Mouse (Mus musculus) layer of hippocampus, postnatal 25 days (tissue): ENCODE results near the gene Capsl. TPM values are rescaled to one million over a fixed set of nuclear protein-coding genes. Genes with fewer than 3 reads are reported as not detected.
A peak's percentile ranks its signal among the peaks of the same experiment; 100 is the strongest.

Experiments used
- DNase-seq, 2 experiments: peaks; one replicate each; pipeline ENCODE4 v3.0.0; 2022; ENCODE audit warnings: mixed read lengths in 2 of 2, low spot score in 1 of 2; ENCODE audit errors: extremely low spot score in 1 of 2
- total RNA-seq, 2 experiments: library from RNA; stranded (reverse); gene quantifications; 2 replicates each; pipeline ENCODE4 v1.2.3; 2021

Capsl gene
- 1 to 10 TPM; 2.3 to 2.5 TPM for total RNA-seq

- peak; percentile 50 to 87 for DNase-seq
Measured at GRCm38 (mm10) chr15:9435534-9436180, at the start of gene Capsl. Capsl (plus strand) TSS chr15:9436028.

GRCm38 (mm10) chr15:9409475-9409874, 26.4 kb upstream of the Capsl start:
- no peak for DNase-seq

GRCm38 (mm10) chr15:9421163-9421562, 14.7 kb upstream of the Capsl start:
- no peak for DNase-seq

GRCm38 (mm10) chr15:9427849-9428248, 8.0 kb upstream of the Capsl start:
- DNase-seq = no peak

- no peak for DNase-seq
Measured at GRCm38 (mm10) chr15:9429843-9430242, 6.0 kb upstream of the Capsl start.

- no peak for DNase-seq
Measured at GRCm38 (mm10) chr15:9451999-9452398, 16.2 kb downstream of the Capsl start.

GRCm38 (mm10) chr15:9452842-9453241, 17.0 kb downstream of the Capsl start:
- no peak for DNase-seq

- no peak for DNase-seq
Measured at GRCm38 (mm10) chr15:9454198-9454597, 18.4 kb downstream of the Capsl start.

GRCm38 (mm10) chr15:9455241-9455640, 19.4 kb downstream of the Capsl start:
- DNase-seq = peak in 1 of 2 experiments; percentile 42

GRCm38 (mm10) chr15:9463521-9464027, 27.7 kb downstream of the Capsl start:
- DNase-seq = no peak

- no peak for DNase-seq
Measured at GRCm38 (mm10) chr15:9464039-9464438, 28.2 kb downstream of the Capsl start.

GRCm38 (mm10) chr15:9471053-9471685, 35.3 kb downstream of the Capsl start:
- DNase-seq = no peak

- no peak for DNase-seq
Measured at GRCm38 (mm10) chr15:9472167-9472566, 36.3 kb downstream of the Capsl start.

- no peak for DNase-seq
Measured at GRCm38 (mm10) chr15:9472618-9473017, 36.8 kb downstream of the Capsl start.

GRCm38 (mm10) chr15:9473188-9473587, 37.4 kb downstream of the Capsl start:
- no peak for DNase-seq

- no peak for DNase-seq
Measured at GRCm38 (mm10) chr15:9489417-9490118, 53.7 kb downstream of the Capsl start.

- no peak for DNase-seq
Measured at GRCm38 (mm10) chr15:9492077-9492476, 56.2 kb downstream of the Capsl start.
